Mouse (Mus musculus) hindbrain, embryonic 10.5 days (tissue): Measurements from ENCODE around the gene Micu2. TPM values are rescaled to one million over a fixed set of nuclear protein-coding genes. Genes with fewer than 3 reads are reported as not detected.
"Not testable (repeated sequence)": the region's sequence is repeated elsewhere in the genome, so short reads cannot be mapped to it uniquely, and the experiment has no call there.

Source experiments
- DNase-seq: peaks from one replicate; pipeline ENCODE4 v3.0.0-alpha.2; 2017; ENCODE audit warnings: low spot score
- H3K27ac ChIP-seq: fragments of 300-500 bp; sonication (generic); 2 replicates; pipeline ENCODE4 v1.5.1; 2016; ENCODE audit warnings: mild to moderate bottlenecking, moderate library complexity
- H3K27me3 ChIP-seq: fragments of 300-500 bp; sonication (generic); 2 replicates; pipeline ENCODE4 v1.6.1; 2016; ENCODE audit warnings: mild to moderate bottlenecking; ENCODE audit not compliant: poor library complexity, insufficient read depth, severe bottlenecking
- H3K36me3 ChIP-seq: fragments of 300-500 bp; sonication (generic); 2 replicates; pipeline ENCODE4 v1.6.1; 2016; ENCODE audit warnings: mild to moderate bottlenecking, moderate library complexity
- H3K4me1 ChIP-seq: fragments of 300-500 bp; sonication (generic); replicated peaks from 2 replicates; pipeline ENCODE4 v1.6.1; 2016; ENCODE audit warnings: mild to moderate bottlenecking
- H3K4me3 ChIP-seq: fragments of 300-500 bp; sonication (generic); 2 replicates; pipeline ENCODE4 v1.5.1; 2016; ENCODE audit warnings: mild to moderate bottlenecking, moderate library complexity
- H3K9me3 ChIP-seq: fragments of 300-500 bp; sonication (generic); 2 replicates; pipeline ENCODE4 v1.6.1; 2016; ENCODE audit warnings: mild to moderate bottlenecking, moderate library complexity
- WGBS: fragments of 180-500 bp; shearing (Covaris S2); methylation state at CpG from one replicate; pipeline ENCODE4 v1.1.7; 2016; 5-methylcytosine and 5-hydroxymethylcytosine counted together
- polyA plus RNA-seq: library from polyadenylated mRNA; unstranded; fragments of >200 nt; fragmentation: Nextera tagmentation; extraction: Ambion mirVana; gene quantifications from 2 replicates; pipeline ENCODE4 v1.2.1, GENCODE M21; 2016

Gene Micu2
- polyA plus RNA-seq, 1 experiment from 2014 or later: 60.3 TPM

DNA sequence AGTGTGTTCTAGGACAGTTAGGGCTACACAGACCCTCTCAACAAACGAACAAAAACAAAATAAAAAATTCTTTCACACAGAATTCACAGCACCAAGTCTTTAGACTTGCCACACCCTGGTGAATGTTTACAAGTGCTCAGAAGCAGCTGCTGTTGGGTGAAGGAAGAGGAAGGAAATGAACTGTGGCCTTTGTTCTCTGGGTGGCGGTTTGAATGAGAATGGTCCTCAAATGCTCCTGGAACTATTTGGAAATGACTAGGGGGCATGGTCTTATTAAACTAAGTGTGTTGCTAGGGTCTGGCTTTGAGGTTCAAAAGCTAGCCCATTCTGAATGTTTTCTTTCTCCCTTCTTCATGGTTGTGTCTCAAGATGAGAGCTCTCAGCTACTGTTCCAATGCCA, 90.6 kb downstream of the Micu2 start:
- Histone ChIP-seq H3K4me1 (peaks cover 6% of the 10 kb centered on the region; the same call in 1 of the 2 replicates), H3K9me3 (no peaks in the 10 kb centered on the region), H3K36me3 (no peaks in the 10 kb centered on the region), H3K4me3 (no peak overlapping the region), H3K27me3 (no peaks in the 10 kb centered on the region), H3K27ac (no peak overlapping the region)
- 76% methylated on average over 2 of the region's 2 CpGs for WGBS
- no peak for DNase-seq

GRCm38 (mm10) chr14:57901998-57902397, 97.1 kb downstream of the Micu2 start:
- no peak overlapping the region for H3K4me3 ChIP-seq
- no peaks in the 10 kb centered on the region for H3K9me3 ChIP-seq
- no peak for DNase-seq
- 78% methylated on average over 1 of the region's 1 CpGs for WGBS
- no peaks in the 10 kb centered on the region for H3K27me3 ChIP-seq
- no peaks in the 10 kb centered on the region for H3K36me3 ChIP-seq
- no peak overlapping the region for H3K27ac ChIP-seq
- H3K4me1 ChIP-seq: no peaks in the 10 kb centered on the region

GRCm38 (mm10) chr14:57896882-57897281, 102.2 kb downstream of the Micu2 start:
- DNase-seq: no peak
- Histone ChIP-seq H3K4me3 (no peak overlapping the region), H3K27ac (no peak overlapping the region), H3K4me1 (peaks cover 4% of the 10 kb centered on the region; the same call in 1 of the 2 replicates), H3K9me3 (no peaks in the 10 kb centered on the region), H3K36me3 (no peaks in the 10 kb centered on the region), H3K27me3 (no peaks in the 10 kb centered on the region)
- 94% methylated on average over 12 of the region's 12 CpGs for WGBS

- 63% methylated on average over 8 of the region's 8 CpGs for WGBS
- H3K4me3 ChIP-seq, H3K27me3 ChIP-seq, H3K36me3 ChIP-seq, DNase-seq, H3K9me3 ChIP-seq, H3K27ac ChIP-seq, H3K4me1 ChIP-seq: not testable (repeated sequence)
Observed at GRCm38 (mm10) chr14:57896088-57896871, 102.8 kb downstream of the Micu2 start.

DNA sequence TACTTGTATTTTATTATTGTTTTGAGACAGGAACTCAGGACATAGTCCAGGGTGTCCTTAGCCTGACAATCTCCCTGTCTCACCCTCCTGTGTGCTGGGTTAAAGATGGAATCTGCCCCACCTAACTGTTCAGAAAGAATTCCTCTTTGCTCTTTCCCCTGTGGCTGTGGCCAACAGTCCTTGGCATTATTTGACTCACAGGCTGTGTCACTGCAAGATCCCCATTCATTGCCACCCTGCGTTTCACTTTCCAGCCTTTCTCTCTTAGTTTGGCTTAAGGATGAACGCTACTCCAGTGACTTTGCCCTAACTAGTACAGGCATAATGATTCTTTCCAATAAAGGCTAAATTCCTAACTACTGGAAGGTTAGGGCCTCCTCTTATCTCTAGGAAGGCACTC, 104.7 kb downstream of the Micu2 start:
- H3K4me3 ChIP-seq: no peak overlapping the region
- no peaks in the 10 kb centered on the region for H3K27me3 ChIP-seq
- DNase-seq: no peak
- H3K27ac ChIP-seq: no peak overlapping the region
- whole genome bisulfite sequencing: 85% methylated on average over 2 of the region's 2 CpGs
- H3K4me1 ChIP-seq: peaks cover 7% of the 10 kb centered on the region
- no peaks in the 10 kb centered on the region for H3K36me3 ChIP-seq
- no peaks in the 10 kb centered on the region for H3K9me3 ChIP-seq

DNA sequence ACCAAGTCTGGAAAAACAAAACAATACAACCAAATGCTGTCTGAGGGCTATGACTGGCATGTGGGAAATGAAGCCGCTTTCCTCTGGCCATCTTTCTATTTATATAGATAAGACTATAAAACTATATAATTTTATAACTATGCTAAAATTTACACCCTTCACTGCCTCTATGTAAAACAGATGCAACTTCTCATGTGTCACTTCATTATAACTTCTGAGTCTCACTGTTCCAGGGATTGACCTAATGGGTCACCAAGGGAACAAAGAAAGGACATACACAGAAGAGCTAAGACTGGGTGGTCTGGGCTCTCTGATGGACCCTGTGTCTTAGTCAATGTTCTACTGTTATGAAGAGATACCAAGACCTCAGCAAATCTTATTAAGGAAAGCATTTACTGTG, 106.1 kb downstream of the Micu2 start:
- Histone ChIP-seq H3K4me1 (peaks cover 17% of the 10 kb centered on the region), H3K36me3 (no peaks in the 10 kb centered on the region), H3K27me3 (no peaks in the 10 kb centered on the region), H3K27ac (no peak overlapping the region), H3K4me3 (no peak overlapping the region), H3K9me3 (no peaks in the 10 kb centered on the region)
- 100% methylated on average over 1 of the region's 1 CpGs for WGBS
- DNase-seq: no peak

DNA sequence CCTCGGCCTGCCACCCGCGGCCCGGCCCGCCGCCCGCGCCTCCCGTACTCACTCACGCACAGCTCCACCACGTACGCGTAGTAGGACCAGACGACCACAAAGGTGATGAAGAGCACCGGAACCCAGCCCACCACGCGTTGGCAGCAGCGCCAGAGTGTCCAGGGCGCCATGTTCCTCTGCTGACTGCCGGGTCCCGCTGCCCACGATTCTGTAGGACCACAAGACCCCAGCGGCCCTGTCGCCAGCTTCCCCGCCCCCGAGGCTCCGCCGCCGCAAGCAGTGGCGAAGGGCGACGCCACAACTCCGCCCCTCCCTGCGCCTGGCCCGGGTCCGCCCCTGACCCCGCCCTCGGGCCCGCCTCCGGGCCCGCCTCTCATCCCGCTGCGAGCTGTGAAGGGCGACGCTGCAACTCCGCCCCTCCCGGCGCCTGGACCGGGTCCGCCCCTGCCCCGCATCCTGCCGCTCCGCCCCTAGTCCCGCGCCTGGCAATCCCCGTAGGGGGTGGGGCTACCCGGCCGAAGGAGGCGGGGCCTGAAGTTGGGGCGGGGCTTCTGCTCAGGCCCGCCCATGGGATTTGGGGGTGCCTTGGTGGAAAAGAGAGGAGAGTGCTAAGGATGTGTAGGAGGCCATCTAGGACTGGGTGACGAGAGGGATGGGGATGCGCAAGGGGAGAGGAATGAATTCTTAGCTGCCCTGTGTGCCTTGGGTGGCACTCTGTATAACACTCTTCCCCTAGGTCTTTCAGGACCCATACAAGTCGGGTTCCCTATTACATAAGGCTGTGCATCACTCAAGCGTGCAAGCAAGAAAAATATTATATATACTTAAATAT, 108.8 kb downstream of the Micu2 start, which contains the start of gene Zdhhc20:
Gene Zdhhc20, minus strand, starts transcription at position 266 of the 832 bp plus-strand sequence.
- Histone ChIP-seq H3K27me3 (no peaks in the 10 kb centered on the region), H3K4me1 (peaks cover 14% of the 10 kb centered on the region; the same call in 1 of the 2 replicates), H3K36me3 (peaks cover 9% of the 10 kb centered on the region; the same call in 1 of the 2 replicates), H3K27ac (peak within 1 kb of the TSS; percentile 97), H3K9me3 (no peaks in the 10 kb centered on the region), H3K4me3 (peak within 1 kb of the TSS; percentile 98)
- WGBS: 3% methylated on average over 65 of the region's 65 CpGs
- peak; percentile 97 for DNase-seq

- peaks cover 14% of the 10 kb centered on the region; the same call in 1 of the 2 replicates for H3K4me1 ChIP-seq
- under 1% methylated on average over 37 of the region's 37 CpGs for WGBS
- no peaks in the 10 kb centered on the region for H3K9me3 ChIP-seq
- peak overlapping the region; percentile 97 for H3K27ac ChIP-seq
- peak; percentile 55 for DNase-seq
- H3K36me3 ChIP-seq: peaks cover 9% of the 10 kb centered on the region; the same call in 1 of the 2 replicates
- H3K27me3 ChIP-seq: no peaks in the 10 kb centered on the region
- H3K4me3 ChIP-seq: peak overlapping the region; percentile 98
Observed at GRCm38 (mm10) chr14:57889541-57890010, 109.5 kb downstream of the Micu2 start.

GRCm38 (mm10) chr14:57887171-57887570, 111.9 kb downstream of the Micu2 start:
- H3K9me3 ChIP-seq: no peaks in the 10 kb centered on the region
- peaks cover 11% of the 10 kb centered on the region; the same call in 1 of the 2 replicates for H3K36me3 ChIP-seq
- peaks cover 17% of the 10 kb centered on the region; the same call in 1 of the 2 replicates for H3K4me1 ChIP-seq
- DNase-seq: no peak
- WGBS: 89% methylated on average over 8 of the region's 8 CpGs
- no peaks in the 10 kb centered on the region for H3K27me3 ChIP-seq
- no peak overlapping the region for H3K27ac ChIP-seq
- no peak overlapping the region for H3K4me3 ChIP-seq

- no peaks in the 10 kb centered on the region for H3K27me3 ChIP-seq
- H3K27ac ChIP-seq: no peak overlapping the region
- DNase-seq: no peak
- 89% methylated on average over 2 of the region's 2 CpGs for WGBS
- no peaks in the 10 kb centered on the region for H3K9me3 ChIP-seq
- H3K36me3 ChIP-seq: peaks cover 11% of the 10 kb centered on the region; the same call in 1 of the 2 replicates
- no peak overlapping the region for H3K4me3 ChIP-seq
- peaks cover 22% of the 10 kb centered on the region for H3K4me1 ChIP-seq
Observed at GRCm38 (mm10) chr14:57886032-57886431, 113.0 kb downstream of the Micu2 start.

DNA sequence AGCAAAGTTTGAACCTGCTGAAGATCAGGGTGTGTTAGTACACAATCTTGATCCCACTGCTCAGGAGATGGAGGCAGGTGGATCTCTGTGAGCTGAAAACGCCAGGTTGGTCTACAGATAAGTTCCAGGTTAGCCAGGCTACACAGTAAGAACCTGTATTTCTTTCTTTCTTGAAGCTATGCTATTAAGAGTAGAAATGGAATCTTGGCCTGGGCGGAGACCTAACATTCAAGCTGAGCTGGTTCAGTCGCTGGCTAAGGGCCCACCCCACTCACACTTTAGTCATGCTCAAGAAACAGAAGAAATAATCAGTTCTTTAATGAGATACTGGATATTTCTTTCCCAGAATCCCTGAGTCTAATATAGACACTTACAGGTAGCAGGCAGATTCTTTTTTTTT, 115.7 kb downstream of the Micu2 start:
- WGBS: 94% methylated on average over 3 of the region's 3 CpGs
- DNase-seq: no peak
- H3K4me3 ChIP-seq: no peak overlapping the region
- peaks cover 11% of the 10 kb centered on the region; the same call in 1 of the 2 replicates for H3K36me3 ChIP-seq
- H3K9me3 ChIP-seq: no peaks in the 10 kb centered on the region
- peaks cover 13% of the 10 kb centered on the region for H3K4me1 ChIP-seq
- H3K27me3 ChIP-seq: no peaks in the 10 kb centered on the region
- H3K27ac ChIP-seq: no peak overlapping the region

DNA sequence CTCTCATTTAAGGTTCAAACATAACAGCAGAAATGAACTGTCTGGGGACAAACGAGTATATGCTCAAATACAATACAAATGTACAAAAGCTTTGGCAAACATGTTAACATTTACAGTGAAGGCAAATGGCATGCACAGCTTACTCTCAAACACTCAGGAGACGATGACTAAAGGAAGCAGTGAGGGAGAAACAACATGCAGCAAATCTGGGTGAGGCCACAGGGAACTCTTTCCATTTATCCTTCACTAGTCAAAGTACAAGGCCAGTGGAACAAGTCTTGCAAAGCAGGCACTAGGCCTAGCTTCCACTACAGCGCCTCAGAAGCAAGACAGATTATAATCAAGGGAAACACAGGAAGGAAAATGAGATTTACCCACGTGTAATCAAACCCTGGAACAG, 116.3 kb downstream of the Micu2 start:
- no peak overlapping the region for H3K4me3 ChIP-seq
- 79% methylated on average over 4 of the region's 4 CpGs for WGBS
- H3K36me3 ChIP-seq: peaks cover 11% of the 10 kb centered on the region; the same call in 1 of the 2 replicates
- H3K4me1 ChIP-seq: peaks cover 8% of the 10 kb centered on the region; the same call in 1 of the 2 replicates
- H3K27ac ChIP-seq: no peak overlapping the region
- no peaks in the 10 kb centered on the region for H3K27me3 ChIP-seq
- no peak for DNase-seq
- H3K9me3 ChIP-seq: no peaks in the 10 kb centered on the region
